Mouse (Mus musculus) retina, embryonic 14.5 days (tissue): ENCODE measurements around the gene Tspan17.
A peak's percentile ranks its signal among the peaks of the same experiment; 100 is the strongest.

ENCODE experiments used
- DNase-seq: peaks from one replicate; pipeline ENCODE4 v3.0.0-alpha.2; 2015; ENCODE audit warnings: low spot score

The Tspan17 gene

GRCm38 (mm10) chr13:54806434-54806976 lies 17.3 kb downstream of the Tspan17 start:
- DNase-seq, result peak; percentile 81

- no peak for DNase-seq
Measured at GRCm38 (mm10) chr13:54808067-54808466, 18.9 kb downstream of the Tspan17 start.

GRCm38 (mm10) chr13:54811476-54811875 lies 22.3 kb downstream of the Tspan17 start:
- DNase-seq, result no peak

- no peak for DNase-seq
Measured at GRCm38 (mm10) chr13:54813381-54813780, 24.2 kb downstream of the Tspan17 start.

GRCm38 (mm10) chr13:54818399-54819254 lies 29.4 kb downstream of the Tspan17 start:
- no peak for DNase-seq

GRCm38 (mm10) chr13:54821106-54821505 lies 31.9 kb downstream of the Tspan17 start:
- DNase-seq, result no peak

GRCm38 (mm10) chr13:54821931-54822330 lies 32.8 kb downstream of the Tspan17 start:
- no peak for DNase-seq

GRCm38 (mm10) chr13:54824111-54824931 lies 35.1 kb downstream of the Tspan17 start:
- DNase-seq, result peak; percentile 53

- DNase-seq, result no peak
Measured at GRCm38 (mm10) chr13:54827992-54828391, 38.8 kb downstream of the Tspan17 start.

- no peak for DNase-seq
Measured at GRCm38 (mm10) chr13:54828508-54828907, 39.3 kb downstream of the Tspan17 start.

GRCm38 (mm10) chr13:54829450-54829849 lies 40.3 kb downstream of the Tspan17 start:
- peak; percentile 49 for DNase-seq

- no peak for DNase-seq
Measured at GRCm38 (mm10) chr13:54836351-54837030, 47.3 kb downstream of the Tspan17 start.

GRCm38 (mm10) chr13:54837061-54837460 lies 47.9 kb downstream of the Tspan17 start:
- no peak for DNase-seq

- peak; percentile 31 for DNase-seq
Measured at GRCm38 (mm10) chr13:54837471-54837889, 48.3 kb downstream of the Tspan17 start.

GRCm38 (mm10) chr13:54838540-54838939 lies 49.4 kb downstream of the Tspan17 start:
- DNase-seq, result no peak

- DNase-seq, result no peak
Measured at GRCm38 (mm10) chr13:54839211-54839610, 50.0 kb downstream of the Tspan17 start.

- no peak for DNase-seq
Measured at GRCm38 (mm10) chr13:54844579-54844978, 55.4 kb downstream of the Tspan17 start.
